Mouse (Mus musculus) forebrain, embryonic 14.5 days (tissue): ENCODE results near the gene Nacc1. TPM values are rescaled to one million over a fixed set of nuclear protein-coding genes. Genes with fewer than 3 reads are reported as not detected.

ENCODE experiments used
- ATAC-seq: fragments of 200-750 bp; cut with Nextera tagmentation; 2 replicates; pipeline ENCODE4 v1.8.0; 2017; ENCODE audit warnings: mild to moderate bottlenecking, moderate library complexity
- DNase-seq: peaks from one replicate; pipeline ENCODE4 v3.0.0-alpha.2; 2015; ENCODE audit warnings: low spot score
- H3K27ac ChIP-seq: fragments of 300-500 bp; sonication (generic); 2 replicates; pipeline ENCODE4 v1.5.1; 2014; ENCODE audit warnings: low read depth, mild to moderate bottlenecking, control low read depth, low read length, moderate library complexity
- H3K27me3 ChIP-seq: fragments of 300-500 bp; sonication (generic); replicated peaks from 2 replicates; pipeline ENCODE4 v1.6.1; 2014; ENCODE audit warnings: low read length, control low read depth, mixed read lengths; ENCODE audit not compliant: control insufficient read depth, insufficient read depth
- H3K36me3 ChIP-seq: fragments of 300-500 bp; sonication (generic); 2 replicates; pipeline ENCODE4 v1.6.1; 2014; ENCODE audit warnings: low read length, control low read depth; ENCODE audit not compliant: control insufficient read depth, insufficient read depth
- H3K4me1 ChIP-seq: fragments of 300-500 bp; sonication (generic); 2 replicates; pipeline ENCODE4 v1.6.1; 2014; ENCODE audit warnings: antibody characterized with exemption, low read length, control low read depth; ENCODE audit not compliant: control insufficient read depth, insufficient read depth
- H3K4me2 ChIP-seq: fragments of 300-500 bp; sonication (generic); 2 replicates; pipeline ENCODE4 v1.6.1; 2014; ENCODE audit warnings: mild to moderate bottlenecking, control low read depth, low read length
- H3K4me3 ChIP-seq: fragments of 300-500 bp; sonication (generic); 2 replicates; pipeline ENCODE4 v1.5.1; 2014; ENCODE audit warnings: low read depth, low read length, control low read depth
- H3K9ac ChIP-seq: fragments of 300-500 bp; sonication (generic); 2 replicates; pipeline ENCODE4 v1.6.1; 2014; ENCODE audit warnings: mild to moderate bottlenecking, low read length, control low read depth, moderate library complexity
- H3K9me3 ChIP-seq: fragments of 300-500 bp; sonication (generic); replicated peaks from 2 replicates; pipeline ENCODE4 v1.6.1; 2016; ENCODE audit warnings: low read length, control low read depth, mixed read lengths; ENCODE audit not compliant: control insufficient read depth
- WGBS: fragments of 180-500 bp; shearing (Covaris S2); extraction: QIAGEN DNeasy Blood & Tissue Kit; methylation state at CpG from one replicate; pipeline ENCODE4 v1.1.7; 2014; 5-methylcytosine and 5-hydroxymethylcytosine counted together
- polyA plus RNA-seq: library from polyadenylated mRNA; unstranded; fragments of >200 nt; fragmentation: Nextera tagmentation; extraction: Ambion mirVana; gene quantifications from 2 replicates; pipeline ENCODE4 v1.2.1, GENCODE M21; 2014

The Nacc1 gene
- polyA plus RNA-seq, 1 experiment from 2014 or later, result 17.6 TPM

- peaks cover 45% of the 10 kb centered on the region for H3K4me1 ChIP-seq
- H3K9ac ChIP-seq, result peak overlapping the region; percentile 81
- peak overlapping the region; percentile 44 for H3K27ac ChIP-seq
- no peaks in the 10 kb centered on the region for H3K36me3 ChIP-seq
- peak overlapping the region; percentile 69 for H3K4me3 ChIP-seq
- DNase-seq (peak; percentile 38), ATAC-seq (no peak)
- no peaks in the 10 kb centered on the region for H3K27me3 ChIP-seq
- H3K9me3 ChIP-seq, result no peaks in the 10 kb centered on the region
- H3K4me2 ChIP-seq, result peak overlapping the region; percentile 92
- 5% methylated on average over 33 of the region's 33 CpGs for WGBS
These were observed 27.5 kb downstream of the Nacc1 start for GRCm38 (mm10) chr8:84659936-84660818.

GRCm38 (mm10) chr8:84658951-84659350 lies 28.7 kb downstream of the Nacc1 start:
- H3K9ac ChIP-seq, result no peak overlapping the region
- no peak overlapping the region for H3K4me2 ChIP-seq
- no peaks in the 10 kb centered on the region for H3K9me3 ChIP-seq
- WGBS, result 62% methylated on average over 1 of the region's 1 CpGs
- ATAC-seq (no peak), DNase-seq (no peak)
- H3K27ac ChIP-seq, result no peak overlapping the region
- H3K4me1 ChIP-seq, result peaks cover 46% of the 10 kb centered on the region
- H3K36me3 ChIP-seq, result no peaks in the 10 kb centered on the region
- no peaks in the 10 kb centered on the region for H3K27me3 ChIP-seq
- no peak overlapping the region for H3K4me3 ChIP-seq

GRCm38 (mm10) chr8:84657680-84658079 lies 30.0 kb downstream of the Nacc1 start:
- Histone ChIP-seq H3K27ac (no peak overlapping the region; the same call in 1 of the 2 replicates), H3K27me3 (no peaks in the 10 kb centered on the region), H3K9me3 (no peaks in the 10 kb centered on the region), H3K4me1 (peaks cover 39% of the 10 kb centered on the region), H3K4me2 (no peak overlapping the region), H3K9ac (no peak overlapping the region), H3K4me3 (no peak overlapping the region), H3K36me3 (no peaks in the 10 kb centered on the region)
- no peak for ATAC-seq
- DNase-seq, result no peak
- 35% methylated on average over 4 of the region's 4 CpGs for whole genome bisulfite sequencing

- H3K27me3 ChIP-seq, result no peaks in the 10 kb centered on the region
- no peaks in the 10 kb centered on the region for H3K9me3 ChIP-seq
- no peak for DNase-seq
- H3K9ac ChIP-seq, result no peak overlapping the region
- H3K4me2 ChIP-seq, result no peak overlapping the region
- peaks cover 39% of the 10 kb centered on the region for H3K4me1 ChIP-seq
- no peaks in the 10 kb centered on the region for H3K36me3 ChIP-seq
- no peak for ATAC-seq
- no peak overlapping the region for H3K4me3 ChIP-seq
- peak overlapping the region; percentile 63; the same call in 1 of the 2 replicates for H3K27ac ChIP-seq
These were observed 30.5 kb downstream of the Nacc1 start for GRCm38 (mm10) chr8:84657203-84657602.

- Histone ChIP-seq H3K9ac (peak overlapping the region; percentile 54), H3K9me3 (no peaks in the 10 kb centered on the region), H3K27ac (peak overlapping the region; percentile 63; the same call in 1 of the 2 replicates), H3K36me3 (no peaks in the 10 kb centered on the region), H3K4me3 (peak overlapping the region; percentile 17), H3K27me3 (no peaks in the 10 kb centered on the region), H3K4me1 (peaks cover 37% of the 10 kb centered on the region), H3K4me2 (peak overlapping the region; percentile 51)
- peak; percentile 37 for DNase-seq
- ATAC-seq, result no peak
- WGBS, result 4% methylated on average over 23 of the region's 23 CpGs
These were observed 31.0 kb downstream of the Nacc1 start for GRCm38 (mm10) chr8:84656641-84657126.

GRCm38 (mm10) chr8:84656191-84656525 lies 31.5 kb downstream of the Nacc1 start:
- DNase-seq, result peak; percentile 23
- H3K9ac ChIP-seq, result peak overlapping the region; percentile 54

GRCm38 (mm10) chr8:84655336-84656190 lies 32.1 kb downstream of the Nacc1 start:
- 1% methylated on average over 15 of the region's 15 CpGs for WGBS

More at GRCm38 (mm10) chr8:84656191-84656525, 31.5 kb downstream of the Nacc1 start:
- 4% methylated on average over 10 of the region's 10 CpGs for WGBS
- Histone ChIP-seq H3K4me2 (peak overlapping the region; percentile 51), H3K9me3 (no peaks in the 10 kb centered on the region), H3K4me3 (peak overlapping the region; percentile 17), H3K27me3 (no peaks in the 10 kb centered on the region), H3K36me3 (no peaks in the 10 kb centered on the region), H3K4me1 (peaks cover 32% of the 10 kb centered on the region), H3K27ac (peak overlapping the region; percentile 63)
- ATAC-seq, result no peak

GRCm38 (mm10) chr8:84654597-84654996 lies 33.1 kb downstream of the Nacc1 start:
- H3K27me3 ChIP-seq, result no peaks in the 10 kb centered on the region
- 40% methylated on average over 4 of the region's 4 CpGs for WGBS
- H3K9ac ChIP-seq, result no peak overlapping the region
- H3K9me3 ChIP-seq, result no peaks in the 10 kb centered on the region
- H3K4me3 ChIP-seq, result no peak overlapping the region
- DNase-seq (no peak), ATAC-seq (no peak)
- peaks cover 20% of the 10 kb centered on the region for H3K4me1 ChIP-seq
- H3K27ac ChIP-seq, result no peak overlapping the region
- H3K36me3 ChIP-seq, result no peaks in the 10 kb centered on the region
- H3K4me2 ChIP-seq, result no peak overlapping the region

More at GRCm38 (mm10) chr8:84655336-84656190, 32.1 kb downstream of the Nacc1 start:
- Histone ChIP-seq H3K27ac (peak overlapping the region; percentile 63), H3K27me3 (no peaks in the 10 kb centered on the region), H3K9me3 (no peaks in the 10 kb centered on the region), H3K4me1 (peaks cover 28% of the 10 kb centered on the region), H3K9ac (peak overlapping the region; percentile 54), H3K4me2 (peak overlapping the region; percentile 51), H3K4me3 (peak overlapping the region; percentile 17), H3K36me3 (no peaks in the 10 kb centered on the region)
- ATAC-seq, result peak; percentile 71
- DNase-seq, result peak; percentile 75
